Mouse (Mus musculus): ENCODE measurements at regions not wholly inside any gene's neighbourhood (a gene's known extent, or its start where the extent isn't known, plus 50 kb on each side); places are given as distances from the start of the nearest gene placed in this dataset.

GRCm38 (mm10) chr5:51830551-51830950 is 263.0 kb upstream of the Ppargc1a start:
- ATAC-seq (ENCODE audit: low read depth), result no peak
- H3K27ac ChIP-seq, result peak overlapping the region; percentile 70
- H3K9me3 ChIP-seq (replicated peaks), result no peaks in the 10 kb centered on the region
- no peaks in the 10 kb centered on the region for H3K27me3 ChIP-seq
- no peak for DNase-seq
- no peak overlapping the region for H3K9ac ChIP-seq
- 61% methylated on average over 6 of the region's 6 CpGs for WGBS (ENCODE audit: insufficient replicate concordance)
- H3K4me1 ChIP-seq (replicated peaks), result peaks cover 32% of the 10 kb centered on the region
- H3K36me3 ChIP-seq, result no peaks in the 10 kb centered on the region
- H3K4me2 ChIP-seq, result no peak overlapping the region
- H3K4me3 ChIP-seq (replicated peaks), result no peak overlapping the region

- H3K27ac ChIP-seq, result peak overlapping the region; percentile 3; the same call in 1 of the 2 replicates
- ATAC-seq (ENCODE audit: low read depth), result peak; percentile 51; the same call in 1 of the 2 replicates
- no peak overlapping the region for H3K4me2 ChIP-seq
- peaks cover 38% of the 10 kb centered on the region for H3K4me1 ChIP-seq (replicated peaks)
- no peaks in the 10 kb centered on the region for H3K9me3 ChIP-seq (replicated peaks)
- no peak for DNase-seq
- H3K27me3 ChIP-seq, result no peaks in the 10 kb centered on the region
- WGBS (ENCODE audit: insufficient replicate concordance), result 16% methylated on average over 2 of the region's 2 CpGs
- H3K36me3 ChIP-seq, result no peaks in the 10 kb centered on the region
- H3K9ac ChIP-seq, result no peak overlapping the region
- H3K4me3 ChIP-seq (replicated peaks), result no peak overlapping the region
These were observed 262.5 kb upstream of the Ppargc1a start for GRCm38 (mm10) chr5:51830015-51830414.

GRCm38 (mm10) chr5:51829606-51830005 is 262.1 kb upstream of the Ppargc1a start:
- Histone ChIP-seq H3K27ac (peak overlapping the region; percentile 31), H3K36me3 (no peaks in the 10 kb centered on the region), H3K4me2 (no peak overlapping the region), H3K4me3 (replicated peaks) (no peak overlapping the region), H3K4me1 (replicated peaks) (peaks cover 42% of the 10 kb centered on the region), H3K27me3 (no peaks in the 10 kb centered on the region), H3K9ac (no peak overlapping the region), H3K9me3 (replicated peaks) (no peaks in the 10 kb centered on the region)
- ATAC-seq (ENCODE audit: low read depth) (no peak), DNase-seq (no peak)
- WGBS (ENCODE audit: insufficient replicate concordance), result 59% methylated on average over 3 of the region's 3 CpGs

GRCm38 (mm10) chr5:51829020-51829419 is 261.5 kb upstream of the Ppargc1a start:
- Histone ChIP-seq H3K36me3 (no peaks in the 10 kb centered on the region), H3K27ac (peak overlapping the region; percentile 59), H3K4me3 (replicated peaks) (no peak overlapping the region), H3K9ac (no peak overlapping the region), H3K4me1 (replicated peaks) (peaks cover 48% of the 10 kb centered on the region), H3K9me3 (replicated peaks) (no peaks in the 10 kb centered on the region), H3K4me2 (no peak overlapping the region), H3K27me3 (no peaks in the 10 kb centered on the region)
- ATAC-seq (ENCODE audit: low read depth) (peak; percentile 91), DNase-seq (no peak)
- WGBS (ENCODE audit: insufficient replicate concordance), result 53% methylated on average over 5 of the region's 5 CpGs

DNA sequence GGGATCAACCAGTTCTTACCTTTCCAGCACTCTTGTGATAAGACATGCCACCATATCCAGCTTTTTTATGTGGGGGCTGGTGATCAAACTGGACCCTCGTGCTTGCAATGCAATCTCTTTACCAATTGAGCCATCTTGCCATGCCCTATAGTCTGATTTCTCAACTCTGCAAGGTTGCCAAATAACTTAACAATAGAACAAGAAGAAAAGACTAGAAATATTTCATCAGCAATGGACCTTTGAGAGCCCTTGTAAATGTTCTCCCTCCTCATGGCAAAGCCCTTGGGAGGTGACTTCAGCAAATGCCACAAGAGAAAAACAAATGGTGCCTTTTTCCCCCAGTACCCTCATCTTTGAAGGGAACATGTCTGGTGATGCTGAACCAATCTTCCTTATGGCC is 258.7 kb upstream of the Ppargc1a start:
- DNase-seq (no peak), ATAC-seq (ENCODE audit: low read depth) (no peak)
- Histone ChIP-seq H3K27ac (no peak overlapping the region), H3K4me2 (no peak overlapping the region), H3K27me3 (no peaks in the 10 kb centered on the region), H3K36me3 (no peaks in the 10 kb centered on the region), H3K4me1 (replicated peaks) (peaks cover 50% of the 10 kb centered on the region), H3K9me3 (replicated peaks) (no peaks in the 10 kb centered on the region), H3K4me3 (replicated peaks) (no peak overlapping the region), H3K9ac (no peak overlapping the region)
- 58% methylated on average over 1 of the region's 1 CpGs for WGBS (ENCODE audit: insufficient replicate concordance)

DNA sequence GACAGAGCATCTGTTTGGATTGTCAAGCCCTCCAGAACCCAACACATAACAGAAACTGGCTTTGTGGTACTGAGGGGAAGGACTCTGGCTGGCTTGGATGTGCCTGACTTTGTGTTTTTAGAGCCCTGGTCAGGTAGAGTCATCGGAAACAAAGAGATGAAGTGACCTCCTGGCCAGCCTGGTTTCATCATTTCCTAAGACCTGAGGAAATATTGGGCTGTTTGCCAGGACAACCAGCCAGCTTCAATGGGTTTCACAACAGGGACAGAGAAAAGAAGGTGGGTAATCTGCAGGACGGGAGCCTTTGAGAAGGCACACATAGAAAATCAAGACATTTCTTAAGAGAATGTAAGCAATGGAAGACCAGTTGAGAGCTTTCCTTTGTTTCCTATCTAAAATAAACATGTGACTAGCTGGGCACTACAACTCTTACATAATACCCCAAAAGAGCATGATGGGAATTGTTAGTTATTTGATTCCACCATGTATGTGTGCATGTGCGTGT is 258.1 kb upstream of the Ppargc1a start:
- 72% methylated on average over 3 of the region's 3 CpGs for WGBS (ENCODE audit: insufficient replicate concordance)

GRCm38 (mm10) chr5:51824731-51825130 is 257.2 kb upstream of the Ppargc1a start:
- Histone ChIP-seq H3K9me3 (replicated peaks) (no peaks in the 10 kb centered on the region), H3K36me3 (no peaks in the 10 kb centered on the region), H3K27me3 (no peaks in the 10 kb centered on the region), H3K9ac (no peak overlapping the region), H3K4me2 (peak overlapping the region; percentile 23; the same call in 1 of the 2 replicates), H3K4me1 (replicated peaks) (peaks cover 39% of the 10 kb centered on the region), H3K4me3 (replicated peaks) (no peak overlapping the region), H3K27ac (peak overlapping the region; percentile 8; the same call in 1 of the 2 replicates)
- 35% methylated on average over 4 of the region's 4 CpGs for WGBS (ENCODE audit: insufficient replicate concordance)
- ATAC-seq (ENCODE audit: low read depth) (peak; percentile 83), DNase-seq (peak; percentile 38)

More for the DNA sequence above, 258.1 kb upstream of the Ppargc1a start:
- no peaks in the 10 kb centered on the region for H3K9me3 ChIP-seq (replicated peaks)
- H3K27ac ChIP-seq, result peak overlapping the region; percentile 2; the same call in 1 of the 2 replicates
- ATAC-seq (ENCODE audit: low read depth) (no peak), DNase-seq (no peak)
- H3K9ac ChIP-seq, result no peak overlapping the region
- no peak overlapping the region for H3K4me2 ChIP-seq
- no peak overlapping the region for H3K4me3 ChIP-seq (replicated peaks)
- H3K36me3 ChIP-seq, result no peaks in the 10 kb centered on the region
- H3K4me1 ChIP-seq (replicated peaks), result peaks cover 48% of the 10 kb centered on the region
- no peaks in the 10 kb centered on the region for H3K27me3 ChIP-seq

DNA sequence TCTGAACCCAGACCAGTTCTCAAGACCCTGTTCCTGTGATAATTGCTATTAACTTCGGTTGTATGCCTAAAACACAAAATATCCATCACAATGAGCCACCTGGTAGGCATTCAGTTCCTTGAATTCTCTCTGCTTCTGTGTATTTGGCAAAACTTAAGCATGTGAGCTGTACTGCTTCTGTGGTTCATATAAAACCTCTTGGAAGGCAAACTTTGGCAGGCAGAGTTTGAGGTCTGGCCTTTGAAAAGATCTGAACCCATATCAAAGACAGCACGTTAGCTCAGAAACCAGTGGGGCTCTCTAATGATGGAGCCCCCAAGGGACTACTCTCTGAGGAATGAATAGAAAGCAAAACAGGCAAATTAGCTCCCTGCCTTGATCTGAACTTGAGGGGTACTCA is 256.1 kb upstream of the Ppargc1a start:
- H3K36me3 ChIP-seq, result no peaks in the 10 kb centered on the region
- H3K4me2 ChIP-seq, result no peak overlapping the region
- peaks cover 29% of the 10 kb centered on the region for H3K4me1 ChIP-seq (replicated peaks)
- H3K4me3 ChIP-seq (replicated peaks), result no peak overlapping the region
- H3K9ac ChIP-seq, result no peak overlapping the region
- no peaks in the 10 kb centered on the region for H3K27me3 ChIP-seq
- no peak for DNase-seq
- ATAC-seq (ENCODE audit: low read depth), result no peak
- WGBS (ENCODE audit: insufficient replicate concordance), result 68% methylated on average over 2 of the region's 2 CpGs
- H3K27ac ChIP-seq, result no peak overlapping the region
- H3K9me3 ChIP-seq (replicated peaks), result no peaks in the 10 kb centered on the region

DNA sequence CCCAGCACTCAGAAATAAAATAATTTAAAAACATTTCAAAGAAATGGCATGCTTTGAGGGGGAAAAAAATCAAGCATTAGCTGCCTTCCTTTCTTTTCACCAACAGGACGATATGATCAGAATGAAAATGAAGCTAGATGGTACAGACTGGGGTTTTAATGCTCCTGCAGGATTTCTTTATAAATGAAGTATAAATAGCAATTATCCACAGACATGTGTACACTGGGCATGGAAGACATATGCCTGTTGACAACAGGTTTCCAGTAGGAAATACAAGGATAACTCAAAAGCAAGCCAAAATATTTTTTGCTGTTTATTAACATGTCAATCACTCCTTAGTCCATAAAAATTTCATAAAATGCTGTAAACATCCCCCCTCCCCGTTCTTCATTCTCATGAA is 248.7 kb upstream of the Ppargc1a start:
- no peaks in the 10 kb centered on the region for H3K9me3 ChIP-seq (replicated peaks)
- no peaks in the 10 kb centered on the region for H3K36me3 ChIP-seq
- 68% methylated on average over 2 of the region's 2 CpGs for WGBS (ENCODE audit: insufficient replicate concordance)
- no peak overlapping the region for H3K27ac ChIP-seq
- DNase-seq (no peak), ATAC-seq (ENCODE audit: low read depth) (no peak)
- no peak overlapping the region for H3K4me2 ChIP-seq
- no peaks in the 10 kb centered on the region for H3K4me1 ChIP-seq (replicated peaks)
- no peak overlapping the region for H3K4me3 ChIP-seq (replicated peaks)
- no peaks in the 10 kb centered on the region for H3K27me3 ChIP-seq
- H3K9ac ChIP-seq, result no peak overlapping the region

DNA sequence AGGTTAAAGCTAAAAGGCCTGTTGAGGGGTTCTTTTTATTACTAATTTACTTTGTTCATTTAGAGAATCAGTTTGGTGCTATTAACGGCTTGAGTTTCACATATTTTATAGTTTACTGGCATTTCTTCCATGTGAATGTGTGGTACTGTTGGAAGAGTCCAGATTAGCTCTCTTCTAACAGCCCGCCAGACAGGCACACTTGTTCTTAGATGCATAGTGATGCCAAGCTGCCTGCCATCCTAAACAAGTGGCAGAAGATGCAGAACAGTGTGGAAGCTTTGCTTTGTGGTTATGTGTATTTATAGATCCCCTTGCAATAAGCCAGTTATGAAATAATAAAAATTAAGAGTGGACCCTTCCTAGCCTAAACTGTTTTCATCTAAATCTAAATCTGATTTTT is 244.2 kb upstream of the Ppargc1a start:
- H3K4me1 ChIP-seq (replicated peaks), result no peaks in the 10 kb centered on the region
- H3K4me3 ChIP-seq (replicated peaks), result no peak overlapping the region
- no peak overlapping the region for H3K27ac ChIP-seq
- no peaks in the 10 kb centered on the region for H3K36me3 ChIP-seq
- DNase-seq, result no peak
- no peak overlapping the region for H3K9ac ChIP-seq
- H3K9me3 ChIP-seq (replicated peaks), result no peaks in the 10 kb centered on the region
- no peak overlapping the region for H3K4me2 ChIP-seq
- no peaks in the 10 kb centered on the region for H3K27me3 ChIP-seq
- ATAC-seq (ENCODE audit: low read depth), result no peak
- 66% methylated on average over 2 of the region's 2 CpGs for WGBS (ENCODE audit: insufficient replicate concordance)

GRCm38 (mm10) chr5:51801486-51801885 is 234.0 kb upstream of the Ppargc1a start:
- 56% methylated on average over 8 of the region's 8 CpGs for WGBS (ENCODE audit: insufficient replicate concordance)
- no peaks in the 10 kb centered on the region for H3K36me3 ChIP-seq
- no peak overlapping the region for H3K4me2 ChIP-seq
- no peak overlapping the region for H3K9ac ChIP-seq
- DNase-seq (no peak), ATAC-seq (ENCODE audit: low read depth) (no peak)
- H3K9me3 ChIP-seq (replicated peaks), result no peaks in the 10 kb centered on the region
- no peak overlapping the region for H3K4me3 ChIP-seq (replicated peaks)
- H3K27me3 ChIP-seq, result no peaks in the 10 kb centered on the region
- no peak overlapping the region for H3K27ac ChIP-seq
- H3K4me1 ChIP-seq (replicated peaks), result no peaks in the 10 kb centered on the region

- WGBS (ENCODE audit: insufficient replicate concordance), result 59% methylated on average over 6 of the region's 6 CpGs
- peak; percentile 62 for ATAC-seq (ENCODE audit: low read depth)
These were observed 232.0 kb upstream of the Ppargc1a start for GRCm38 (mm10) chr5:51799371-51800035.

More at GRCm38 (mm10) chr5:51799371-51800035, 232.0 kb upstream of the Ppargc1a start:
- H3K27me3 ChIP-seq, result no peaks in the 10 kb centered on the region
- H3K36me3 ChIP-seq, result no peaks in the 10 kb centered on the region
- no peaks in the 10 kb centered on the region for H3K4me1 ChIP-seq (replicated peaks)
- no peak overlapping the region for H3K27ac ChIP-seq
- no peaks in the 10 kb centered on the region for H3K9me3 ChIP-seq (replicated peaks)
- no peak overlapping the region for H3K4me3 ChIP-seq (replicated peaks)
- no peak for DNase-seq
- H3K4me2 ChIP-seq, result no peak overlapping the region
- H3K9ac ChIP-seq, result no peak overlapping the region

Measured in liver, embryonic 13.5 days (tissue).